In genomic region chr10:76961156-76961555, GRCm38 (mm10) we compare ENCODE assay signal across 7 mouse cellular contexts. TPM values are rescaled to one million over a fixed set of nuclear protein-coding genes. Genes with fewer than 3 reads are reported as not detected.
A peak's percentile ranks its signal among the peaks of the same experiment; 100 is the strongest.
DNase-seq lines count a peak whose midpoint lies in the region; ATAC-seq lines count a peak whose summit lies in the region.

No protein-coding gene starts in this region.

- 0 out of 2 replicates have a peak, but pooled peaks have one; percentile 1 for ATAC-seq in lung, embryonic 16.5 days (ENCODE audit: low read depth)
- ATAC-seq in forebrain, embryonic 15.5 days (replicated peaks), result no peak
- ATAC-seq in limb, embryonic 11.5 days (ENCODE audit: insufficient number of reproducible peaks, low FRiP score, low TSS enrichment, low read depth), result 0 out of 2 replicates have a peak, but pooled peaks have one; percentile 4

- no peak for DNase-seq in lung, postnatal 36 days
- no peak for DNase-seq in limb, embryonic 11.5 days (ENCODE audit: low spot score)
- peak; percentile 9 for DNase-seq in splenic B cell, adult 2 months (ENCODE audit: low read depth, low spot score)
- DNase-seq in layer of hippocampus, postnatal 14 days (ENCODE audit: low spot score in 2 of 2), result no peak
- DNase-seq in frontal cortex, postnatal 36 days (ENCODE audit: low spot score in 2 of 2), result no peak

- WGBS in lung, embryonic 16.5 days, result 9% methylated on average over 11 of the region's 11 CpGs
- 5% methylated on average over 11 of the region's 11 CpGs for WGBS in forebrain, embryonic 15.5 days
- 9% methylated on average over 11 of the region's 11 CpGs for WGBS in limb, embryonic 11.5 days

- H3K27me3 ChIP-seq in lung, embryonic 16.5 days (ENCODE audit: control insufficient read depth, insufficient read depth, low read depth, low read length), result no peaks in the 10 kb centered on the region
- no peaks in the 10 kb centered on the region for H3K27me3 ChIP-seq in forebrain, embryonic 15.5 days
- no peaks in the 10 kb centered on the region for H3K27me3 ChIP-seq in limb, embryonic 11.5 days (ENCODE audit: control insufficient read depth, insufficient read depth, low read length)
- no peaks in the 10 kb centered on the region for H3K27me3 ChIP-seq in splenic B cell, adult 2 months (ENCODE audit: control insufficient read depth, insufficient read depth, low read length, poor library complexity, severe bottlenecking)

- H3K27ac ChIP-seq in lung, embryonic 16.5 days (ENCODE audit: low read length), result no peak overlapping the region
- peak overlapping the region; percentile 67 for H3K27ac ChIP-seq in forebrain, embryonic 15.5 days (replicated peaks)
- H3K27ac ChIP-seq in limb, embryonic 11.5 days (replicated peaks; ENCODE audit: low read depth, low read length), result no peak overlapping the region

- H3K4me3 ChIP-seq in lung, embryonic 16.5 days (ENCODE audit: low read length), result peak overlapping the region; percentile 68
- H3K4me3 ChIP-seq in forebrain, embryonic 15.5 days, result peak overlapping the region; percentile 86
- H3K4me3 ChIP-seq in limb, embryonic 11.5 days (ENCODE audit: low read depth, low read length), result peak overlapping the region; percentile 57

- peak overlapping the region; percentile 85 for H3K9ac ChIP-seq in lung, embryonic 16.5 days (ENCODE audit: low read length)
- peak overlapping the region; percentile 83 for H3K9ac ChIP-seq in forebrain, embryonic 15.5 days (replicated peaks)
- H3K9ac ChIP-seq in limb, embryonic 11.5 days (ENCODE audit: low read length), result peak overlapping the region; percentile 61

- peaks cover 15% of the 10 kb centered on the region for H3K4me1 ChIP-seq in lung, embryonic 16.5 days (replicated peaks; ENCODE audit: control insufficient read depth, insufficient read depth, low read length)
- H3K4me1 ChIP-seq in forebrain, embryonic 15.5 days, result peaks cover 32% of the 10 kb centered on the region
- peaks cover 30% of the 10 kb centered on the region for H3K4me1 ChIP-seq in limb, embryonic 11.5 days (ENCODE audit: control insufficient read depth, insufficient read depth, low read length)

- H3K9me3 ChIP-seq in lung, embryonic 16.5 days (ENCODE audit: control insufficient read depth, low read length), result no peaks in the 10 kb centered on the region
- no peaks in the 10 kb centered on the region for H3K9me3 ChIP-seq in forebrain, embryonic 15.5 days
- no peaks in the 10 kb centered on the region for H3K9me3 ChIP-seq in limb, embryonic 11.5 days (ENCODE audit: control insufficient read depth, low read length)

- peak overlapping the region; percentile 100 for H3K4me2 ChIP-seq in lung, embryonic 16.5 days (ENCODE audit: low read depth, low read length)
- H3K4me2 ChIP-seq in forebrain, embryonic 15.5 days (replicated peaks), result peak overlapping the region; percentile 97
- H3K4me2 ChIP-seq in limb, embryonic 11.5 days (ENCODE audit: low read depth, severe bottlenecking), result peak overlapping the region; percentile 87

- H3K36me3 ChIP-seq in lung, embryonic 16.5 days (ENCODE audit: control insufficient read depth, insufficient read depth, low read length), result no peaks in the 10 kb centered on the region
- H3K36me3 ChIP-seq in forebrain, embryonic 15.5 days, result no peaks in the 10 kb centered on the region
- no peaks in the 10 kb centered on the region for H3K36me3 ChIP-seq in limb, embryonic 11.5 days (ENCODE audit: control insufficient read depth, insufficient read depth, low read length)
- no peaks in the 10 kb centered on the region for H3K36me3 ChIP-seq in splenic B cell, adult 2 months (ENCODE audit: control insufficient read depth, insufficient read depth, low read length, poor library complexity, severe bottlenecking)

RNA-seq across cellular contexts. Expression of gene Pcbp3, which starts 0.5 kb away (rescaled TPM):
- 30.7 and 34.9 TPM in 2 replicates for polyA plus RNA-seq in lung, embryonic 16.5 days (2015; fragmentation: Nextera tagmentation; extraction: Ambion mirVana)
- polyA plus RNA-seq in forebrain, embryonic 15.5 days (2015; fragmentation: Nextera tagmentation; extraction: Ambion mirVana), result 56.3 and 59.4 TPM in 2 replicates
- polyA plus RNA-seq in limb, embryonic 11.5 days (2014; fragmentation: Nextera tagmentation; extraction: Ambion mirVana), result 19.4 and 21.2 TPM in 2 replicates
- total RNA-seq in layer of hippocampus, postnatal 14 days (2021), result 10 to 100 TPM; 59.8 to 72.3 TPM
